Mouse (Mus musculus): Measurements from ENCODE around the gene Usp39. TPM values are rescaled to one million over a fixed set of nuclear protein-coding genes. Genes with fewer than 3 reads are reported as not detected.

Usp39 gene
- total and polyA plus RNA-seq, 2 experiments from 2014 or later: 33.1 to 64.6 TPM

DNA sequence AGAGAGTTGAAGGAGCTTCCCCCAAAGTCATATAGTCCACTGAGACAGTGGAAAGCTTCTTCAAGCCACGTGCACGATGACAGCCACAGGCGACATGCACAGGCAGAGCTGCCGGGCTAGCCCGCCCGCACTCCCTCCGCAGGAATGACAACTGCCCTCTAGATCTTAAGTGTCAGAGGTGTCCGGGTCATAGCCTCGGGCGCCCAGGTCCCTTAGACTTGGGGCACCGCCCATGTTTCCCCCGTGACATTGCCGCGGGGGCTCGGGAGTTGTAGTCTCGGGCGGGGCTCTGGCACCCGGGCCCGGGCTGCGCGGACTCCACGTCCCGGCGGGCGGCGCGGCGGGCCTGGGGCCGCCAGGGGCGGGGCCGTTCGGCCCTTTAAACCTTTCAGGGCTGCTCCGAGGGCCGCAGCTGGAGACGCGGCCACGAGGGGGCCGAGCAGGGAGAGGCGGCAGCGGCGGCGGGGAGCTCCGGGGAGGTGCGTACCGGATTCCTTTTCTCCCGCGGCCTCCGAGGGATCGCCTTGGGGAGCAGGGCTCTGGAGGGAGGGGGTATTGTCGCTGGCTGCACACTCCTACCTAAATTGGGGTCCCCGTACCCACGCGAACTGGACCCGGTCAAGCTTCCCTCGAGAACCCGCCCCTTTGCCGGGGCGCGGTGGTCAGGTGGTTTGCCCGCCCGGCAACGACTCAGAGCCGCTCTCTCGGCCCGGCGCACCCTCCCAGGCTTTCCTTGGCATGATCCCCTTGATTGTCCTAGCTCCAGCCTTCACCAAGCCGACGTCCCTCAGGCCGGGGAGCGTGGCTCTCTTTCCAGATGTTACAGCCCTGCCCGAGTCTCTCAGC is 10.3 kb upstream of the Usp39 start, which contains the start of gene Tmem150a:
TSS of gene Tmem150a (plus strand) at position 382 of the 846 bp plus-strand sequence.
- Histone ChIP-seq H3K36me3 (ENCODE audit: insufficient read depth, low read length) (peaks cover 19% of the 10 kb centered on the region), H3K27ac (peak within 1 kb of the TSS; percentile 74), H3K4me1 (ENCODE audit: insufficient read depth, low read length) (peaks cover 10% of the 10 kb centered on the region; the same call in 1 of the 2 replicates), H3K27me3 (ENCODE audit: insufficient read depth, low read length) (no peaks in the 10 kb centered on the region), H3K9ac (replicated peaks; ENCODE audit: low read length) (peak within 1 kb of the TSS; percentile 78), H3K4me2 (ENCODE audit: low read depth, low read length) (peak within 1 kb of the TSS; percentile 92), H3K4me3 (ENCODE audit: low read length) (peak within 1 kb of the TSS; percentile 67), H3K9me3 (ENCODE audit: low read length) (no peaks in the 10 kb centered on the region)
- under 1% methylated on average over 68 of the region's 71 CpGs for WGBS
- ATAC-seq (peak; percentile 91), DNase-seq (ENCODE audit: low spot score) (peak; percentile 87)
- peak; percentile 36; the same call in 1 of the 2 replicates for TF ChIP-seq CTCF (IDR thresholded peaks at IDR 0.05; ENCODE audit: low read depth)

DNA sequence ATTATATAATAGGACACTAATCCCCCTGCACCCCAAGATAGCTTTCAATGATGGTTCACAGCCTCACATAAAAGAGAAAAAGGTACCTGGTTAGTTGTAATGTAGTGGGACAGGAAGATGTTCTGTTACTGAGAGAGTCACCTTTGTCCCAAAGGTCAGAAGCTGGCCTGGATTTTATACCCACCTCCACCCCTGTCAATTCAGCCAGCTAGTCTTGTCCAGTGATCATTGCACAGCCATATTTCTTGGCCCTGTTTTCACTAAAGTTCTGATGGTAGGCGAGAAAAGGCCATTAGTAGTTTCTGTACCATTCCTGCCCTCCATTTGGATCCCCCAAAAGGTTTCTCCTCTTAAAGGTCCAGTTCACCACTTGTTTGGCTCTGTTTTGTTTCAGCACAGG is 9.0 kb upstream of the Usp39 start:
- Histone ChIP-seq H3K4me2 (ENCODE audit: low read depth, low read length) (no peak overlapping the region), H3K27ac (no peak overlapping the region), H3K27me3 (ENCODE audit: insufficient read depth, low read length) (no peaks in the 10 kb centered on the region), H3K4me3 (ENCODE audit: low read length) (no peak overlapping the region), H3K36me3 (ENCODE audit: insufficient read depth, low read length) (peaks cover 20% of the 10 kb centered on the region), H3K9ac (replicated peaks; ENCODE audit: low read length) (no peak overlapping the region), H3K4me1 (ENCODE audit: insufficient read depth, low read length) (peaks cover 10% of the 10 kb centered on the region; the same call in 1 of the 2 replicates), H3K9me3 (ENCODE audit: low read length) (no peaks in the 10 kb centered on the region)
- ATAC-seq (no peak), DNase-seq (ENCODE audit: low spot score) (no peak)
- WGBS: 78% methylated on average over 1 of the region's 1 CpGs
- TF ChIP-seq CTCF (IDR thresholded peaks at IDR 0.05; ENCODE audit: low read depth): no peak

DNA sequence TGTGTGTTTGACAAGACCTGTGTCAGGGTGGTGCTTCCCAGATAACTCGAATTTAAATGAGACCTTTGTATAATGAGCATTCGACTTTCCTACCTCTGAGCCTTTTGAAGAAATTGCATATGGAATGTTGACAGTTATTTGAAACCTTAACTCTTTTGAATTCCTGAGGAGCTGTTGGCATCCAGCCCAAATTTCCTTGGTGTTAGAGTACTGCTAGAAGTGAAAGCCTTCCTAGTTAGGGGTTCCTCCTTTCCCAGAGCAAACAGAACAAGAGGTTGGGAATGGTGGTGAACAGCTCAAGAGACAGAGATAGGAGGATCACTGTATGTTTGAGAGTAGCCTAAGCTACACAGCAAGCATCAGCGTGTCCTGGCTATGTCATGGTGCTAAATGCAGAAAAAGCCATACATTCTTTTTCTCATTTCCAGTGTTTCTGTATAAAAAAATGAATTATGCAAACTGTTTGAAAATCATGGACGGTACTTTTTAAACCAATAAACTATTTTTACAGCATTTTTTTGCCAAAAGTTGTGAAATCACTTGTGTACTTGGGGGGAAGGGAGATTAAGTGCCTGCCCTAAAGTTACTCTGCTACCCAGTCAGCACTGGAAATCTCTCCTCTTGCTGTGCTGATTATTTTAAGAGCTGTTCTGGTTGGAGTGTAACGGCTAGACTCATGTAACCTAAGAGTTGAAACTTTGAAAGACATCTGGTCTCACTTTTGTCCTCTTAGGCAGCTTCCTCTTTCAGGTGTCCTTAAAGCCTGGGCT is 7.8 kb upstream of the Usp39 start:
- WGBS: 76% methylated on average over 5 of the region's 5 CpGs
- H3K9ac ChIP-seq (replicated peaks; ENCODE audit: low read length): no peak overlapping the region
- H3K27ac ChIP-seq: no peak overlapping the region
- no peak overlapping the region for H3K4me3 ChIP-seq (ENCODE audit: low read length)
- no peak for TF ChIP-seq CTCF (IDR thresholded peaks at IDR 0.05; ENCODE audit: low read depth)
- no peak overlapping the region for H3K4me2 ChIP-seq (ENCODE audit: low read depth, low read length)
- no peaks in the 10 kb centered on the region for H3K9me3 ChIP-seq (ENCODE audit: low read length)
- peaks cover 22% of the 10 kb centered on the region; the same call in 1 of the 2 replicates for H3K36me3 ChIP-seq (ENCODE audit: insufficient read depth, low read length)
- H3K27me3 ChIP-seq (ENCODE audit: insufficient read depth, low read length): no peaks in the 10 kb centered on the region
- ATAC-seq (no peak), DNase-seq (ENCODE audit: low spot score) (no peak)
- H3K4me1 ChIP-seq (ENCODE audit: insufficient read depth, low read length): peaks cover 15% of the 10 kb centered on the region; the same call in 1 of the 2 replicates

DNA sequence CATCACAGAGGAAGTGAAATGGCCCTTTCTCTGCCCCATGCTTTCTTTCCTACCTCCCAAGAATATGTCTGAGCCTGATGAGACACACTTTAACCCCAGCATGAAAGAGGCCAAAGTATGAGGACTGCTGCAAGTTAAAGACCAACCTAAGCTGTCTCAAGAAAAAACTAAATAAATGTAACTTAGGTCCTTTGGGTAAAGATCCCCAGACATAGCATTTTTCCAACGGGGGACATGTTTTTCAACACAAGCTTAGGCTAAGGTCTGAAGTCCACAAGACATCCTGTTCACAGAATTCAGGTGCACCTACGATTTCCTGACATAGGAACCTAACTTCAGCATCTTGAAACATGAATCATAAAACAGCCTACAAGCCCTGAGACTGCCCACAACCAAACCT is 5.2 kb upstream of the Usp39 start:
- no peaks in the 10 kb centered on the region for H3K27me3 ChIP-seq (ENCODE audit: insufficient read depth, low read length)
- 92% methylated on average over 2 of the region's 2 CpGs for WGBS

DNA sequence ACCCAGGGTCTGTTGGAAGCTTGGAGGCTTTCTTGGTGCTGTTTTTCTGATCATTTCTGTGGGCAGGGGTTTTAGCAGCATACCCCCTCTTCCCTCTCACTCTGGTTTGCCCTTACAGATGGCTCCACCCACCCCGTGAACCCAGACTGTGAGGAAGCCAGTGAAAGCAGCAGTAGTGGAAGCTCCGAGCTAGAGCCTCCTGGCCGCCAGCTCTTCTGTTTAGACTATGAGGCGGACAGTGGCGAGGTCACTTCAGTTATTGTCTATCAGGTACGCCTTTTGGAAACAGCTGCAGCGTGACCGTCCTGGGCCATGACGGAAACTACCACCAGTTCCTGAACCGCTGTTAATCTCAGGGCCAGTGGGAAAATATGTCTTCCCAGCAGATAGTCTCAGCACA is 3.4 kb upstream of the Usp39 start:
- H3K9me3 ChIP-seq (ENCODE audit: low read length): no peaks in the 10 kb centered on the region
- ATAC-seq (no peak), DNase-seq (ENCODE audit: low spot score) (no peak)
- no peak for TF ChIP-seq CTCF (IDR thresholded peaks at IDR 0.05; ENCODE audit: low read depth)
- H3K27ac ChIP-seq: peak overlapping the region; percentile 89; the same call in 1 of the 2 replicates
- peak overlapping the region; percentile 68; the same call in 1 of the 2 replicates for H3K4me3 ChIP-seq (ENCODE audit: low read length)
- H3K9ac ChIP-seq (replicated peaks; ENCODE audit: low read length): peak overlapping the region; percentile 85; the same call in 1 of the 2 replicates
- H3K4me1 ChIP-seq (ENCODE audit: insufficient read depth, low read length): peaks cover 16% of the 10 kb centered on the region
- 73% methylated on average over 10 of the region's 10 CpGs for whole genome bisulfite sequencing
- H3K4me2 ChIP-seq (ENCODE audit: low read depth, low read length): peak overlapping the region; percentile 66
- H3K27me3 ChIP-seq (ENCODE audit: insufficient read depth, low read length): no peaks in the 10 kb centered on the region
- H3K36me3 ChIP-seq (ENCODE audit: insufficient read depth, low read length): peaks cover 22% of the 10 kb centered on the region; the same call in 1 of the 2 replicates

More for the DNA sequence above, 5.2 kb upstream of the Usp39 start:
- ATAC-seq (no peak), DNase-seq (ENCODE audit: low spot score) (no peak)
- no peaks in the 10 kb centered on the region for H3K9me3 ChIP-seq (ENCODE audit: low read length)
- no peak overlapping the region for H3K9ac ChIP-seq (replicated peaks; ENCODE audit: low read length)
- peaks cover 13% of the 10 kb centered on the region; the same call in 1 of the 2 replicates for H3K4me1 ChIP-seq (ENCODE audit: insufficient read depth, low read length)
- no peak overlapping the region for H3K27ac ChIP-seq
- no peak overlapping the region for H3K4me2 ChIP-seq (ENCODE audit: low read depth, low read length)
- H3K36me3 ChIP-seq (ENCODE audit: insufficient read depth, low read length): peaks cover 22% of the 10 kb centered on the region; the same call in 1 of the 2 replicates
- no peak for TF ChIP-seq CTCF (IDR thresholded peaks at IDR 0.05; ENCODE audit: low read depth)
- H3K4me3 ChIP-seq (ENCODE audit: low read length): no peak overlapping the region

DNA sequence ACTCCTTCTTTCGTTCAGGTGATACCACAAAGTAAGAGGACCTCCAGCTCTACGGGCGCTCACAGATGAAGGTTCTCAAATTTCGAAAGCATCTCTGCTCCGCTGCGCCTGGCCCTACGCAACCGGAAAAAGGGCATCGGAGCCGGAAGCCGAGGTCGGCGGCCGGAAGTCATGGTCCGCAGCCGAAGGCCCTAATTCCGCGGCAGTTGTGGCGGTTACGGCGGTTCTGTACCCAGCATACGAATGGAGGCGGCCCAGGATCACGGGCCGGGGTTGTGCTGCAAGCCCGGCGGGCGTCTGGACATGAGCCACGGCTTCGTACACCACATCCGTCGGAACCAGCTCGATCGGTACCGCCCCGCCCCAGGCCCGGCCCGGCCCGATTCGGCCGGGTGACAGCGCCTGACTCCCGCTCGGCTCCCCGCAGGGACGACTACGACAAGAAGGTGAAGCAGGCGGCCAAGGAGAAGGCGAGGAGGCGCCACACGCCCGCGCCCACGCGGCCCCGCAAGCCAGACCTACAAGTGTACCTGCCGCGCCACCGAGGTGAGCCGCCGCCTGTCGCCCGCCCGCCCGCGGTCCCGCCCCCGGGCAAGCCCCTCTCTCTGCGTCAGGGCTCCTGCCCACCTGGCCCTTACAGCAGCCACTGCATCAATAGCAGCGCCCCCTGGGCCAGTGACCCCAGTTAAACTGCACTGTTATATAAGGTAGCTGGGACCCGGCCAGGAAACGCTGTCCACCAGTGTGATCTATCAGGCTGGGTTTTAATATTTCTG is 2.4 kb upstream of the Usp39 start, which contains the start of gene 0610030E20Rik:
TSS of gene 0610030E20Rik (plus strand) at position 152 of the 776 bp plus-strand sequence.
- peak within 1 kb of the TSS; percentile 85 for H3K9ac ChIP-seq (replicated peaks; ENCODE audit: low read length)
- H3K36me3 ChIP-seq (ENCODE audit: insufficient read depth, low read length): peaks cover 22% of the 10 kb centered on the region; the same call in 1 of the 2 replicates
- peaks cover 16% of the 10 kb centered on the region for H3K4me1 ChIP-seq (ENCODE audit: insufficient read depth, low read length)
- H3K4me3 ChIP-seq (ENCODE audit: low read length): peak within 1 kb of the TSS; percentile 68
- no peaks in the 10 kb centered on the region for H3K9me3 ChIP-seq (ENCODE audit: low read length)
- no peaks in the 10 kb centered on the region for H3K27me3 ChIP-seq (ENCODE audit: insufficient read depth, low read length)
- peak; percentile 38; the same call in 1 of the 2 replicates for TF ChIP-seq CTCF (IDR thresholded peaks at IDR 0.05; ENCODE audit: low read depth)
- H3K27ac ChIP-seq: peak within 1 kb of the TSS; percentile 89
- H3K4me2 ChIP-seq (ENCODE audit: low read depth, low read length): peak within 1 kb of the TSS; percentile 66
- DNase-seq (ENCODE audit: low spot score) (peak; percentile 85), ATAC-seq (peak; percentile 65)
- WGBS: 1% methylated on average over 69 of the region's 72 CpGs

All from hindbrain, postnatal 0 days (tissue).